Mouse (Mus musculus) duodenum, adult 2 months (tissue): ENCODE measurements around the gene Msantd3. TPM values are rescaled to one million over a fixed set of nuclear protein-coding genes. Genes with fewer than 3 reads are reported as not detected.

Source experiments
- polyA plus RNA-seq: library from polyadenylated mRNA; depleted of rRNA; stranded (reverse); fragments of >200 nt; gene quantifications from 2 replicates; pipeline ENCODE4 v1.2.3, GENCODE M21; 2012; ENCODE audit warnings: low replicate concordance; rRNA removed

The Msantd3 gene
- polyA plus RNA-seq = 0.51 and 0.71 TPM in 2 replicates

GRCm38 (mm10) chr4:48539841-48540575, at the start of gene Msantd3:
Msantd3 (plus strand) TSS chr4:48539935.

GRCm38 (mm10) chr4:48584421-48585240, 44.9 kb downstream of the Msantd3 start, which contains the start of gene Tmeff1:
Tmeff1 (plus strand) TSS chr4:48585174.

Other genes starting within 250 kb of the Msantd3 start
- gene Tex10, start 66.5 kb upstream of the Msantd3 start, polyA plus RNA-seq = 1.2 and 2.2 TPM in 2 replicates
- 1.1 and 2.0 TPM in 2 replicates for gene Tmeff1, start 45.2 kb downstream of the Msantd3 start, polyA plus RNA-seq
- not detected in 2 replicates for gene Cavin4, start 123.6 kb downstream of the Msantd3 start, polyA plus RNA-seq